Mouse (Mus musculus) forebrain, embryonic 13.5 days (tissue): ENCODE results near the gene Epha1. TPM values are rescaled to one million over a fixed set of nuclear protein-coding genes. Genes with fewer than 3 reads are reported as not detected.

ENCODE experiments used
- ATAC-seq: fragments of 200-750 bp; cut with Nextera tagmentation; 2 replicates; pipeline ENCODE4 v1.8.0; 2017
- H3K27ac ChIP-seq: fragments of 300-500 bp; sonication (generic); 2 replicates; pipeline ENCODE4 v1.5.1; 2015; ENCODE audit warnings: inconsistent platforms, mild to moderate bottlenecking, moderate library complexity
- H3K27me3 ChIP-seq: fragments of 300-500 bp; sonication (generic); 2 replicates; pipeline ENCODE4 v1.6.1; 2015; ENCODE audit warnings: mild to moderate bottlenecking, inconsistent platforms
- H3K36me3 ChIP-seq: fragments of 300-500 bp; sonication (generic); 2 replicates; pipeline ENCODE4 v1.6.1; 2015; ENCODE audit warnings: mild to moderate bottlenecking, inconsistent platforms; ENCODE audit not compliant: poor library complexity, severe bottlenecking
- H3K4me1 ChIP-seq: fragments of 300-500 bp; sonication (generic); 2 replicates; pipeline ENCODE4 v1.6.1; 2015; ENCODE audit warnings: inconsistent platforms
- H3K4me2 ChIP-seq: fragments of 300-500 bp; sonication (generic); 2 replicates; pipeline ENCODE4 v1.6.1; 2015; ENCODE audit warnings: inconsistent platforms, mild to moderate bottlenecking, moderate library complexity
- H3K4me3 ChIP-seq: fragments of 300-500 bp; sonication (generic); 2 replicates; pipeline ENCODE4 v1.5.1; 2015; ENCODE audit warnings: mild to moderate bottlenecking, inconsistent platforms
- H3K9ac ChIP-seq: fragments of 300-500 bp; sonication (generic); 2 replicates; pipeline ENCODE4 v1.6.1; 2015; ENCODE audit warnings: mild to moderate bottlenecking, inconsistent platforms
- H3K9me3 ChIP-seq: fragments of 300-500 bp; sonication (generic); replicated peaks from 2 replicates; pipeline ENCODE4 v1.6.1; 2016; ENCODE audit warnings: inconsistent platforms
- WGBS: fragments of 180-500 bp; shearing (Covaris S2); methylation state at CpG from one replicate; pipeline ENCODE4 v1.1.7; 2015; 5-methylcytosine and 5-hydroxymethylcytosine counted together
- polyA plus RNA-seq: library from polyadenylated mRNA; unstranded; fragments of >200 nt; fragmentation: Nextera tagmentation; extraction: Ambion mirVana; gene quantifications from 2 replicates; pipeline ENCODE4 v1.2.1, GENCODE M21; 2015

The Epha1 gene
- polyA plus RNA-seq, 1 experiment from 2014 or later, result 0.28 TPM

DNA sequence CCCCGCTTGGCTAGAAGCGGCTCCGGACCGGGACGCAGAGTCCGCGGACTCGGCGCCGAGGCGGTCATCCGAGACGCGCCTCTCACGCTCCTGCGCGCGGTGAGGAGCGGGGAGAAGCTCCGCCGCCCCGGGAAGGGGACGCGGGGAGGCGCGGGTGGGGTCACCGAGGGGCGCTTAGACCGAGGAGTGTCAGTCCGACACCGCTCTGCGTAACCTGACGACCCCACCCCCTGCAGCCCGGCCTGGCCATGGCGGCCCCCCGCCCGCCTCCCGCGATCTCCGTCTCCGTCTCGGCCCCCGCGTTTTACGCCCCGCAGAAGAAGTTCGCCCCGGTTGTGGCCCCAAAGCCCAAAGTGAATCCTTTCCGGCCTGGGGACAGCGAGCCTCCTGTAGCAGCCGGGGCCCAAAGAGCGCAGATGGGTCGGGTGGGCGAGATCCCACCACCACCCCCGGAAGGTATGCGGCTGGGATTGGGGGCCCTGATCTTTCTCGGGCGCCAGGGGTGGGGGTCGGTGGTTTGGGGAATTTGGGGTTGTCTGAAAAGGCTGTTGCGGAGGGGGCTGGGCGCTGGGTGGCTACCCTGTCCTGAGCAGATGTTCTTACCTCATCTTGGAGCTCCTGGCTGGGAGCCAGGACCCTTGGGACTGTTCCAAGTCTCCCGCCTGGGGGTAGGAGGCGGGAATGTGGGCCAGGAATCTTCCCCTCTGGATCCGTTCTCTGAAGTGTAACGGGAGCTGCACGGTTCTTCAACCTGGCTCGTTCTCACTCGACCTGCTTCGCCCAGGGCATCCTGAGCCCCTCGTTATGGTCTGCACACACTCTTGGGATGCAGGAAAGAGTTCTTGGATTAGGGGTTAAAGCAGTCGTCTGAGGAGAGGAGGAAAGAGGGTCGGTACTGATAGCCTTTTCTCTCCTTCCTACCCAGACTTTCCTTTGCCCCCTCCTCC, 22.8 kb downstream of the Epha1 start:
- whole genome bisulfite sequencing, result under 1% methylated on average over 57 of the region's 72 CpGs
- peak; percentile 39 for ATAC-seq
- H3K4me2 ChIP-seq, result peak overlapping the region; percentile 90
- H3K9ac ChIP-seq, result peak overlapping the region; percentile 78
- H3K9me3 ChIP-seq, result no peaks in the 10 kb centered on the region
- H3K27ac ChIP-seq, result peak overlapping the region; percentile 84
- peaks cover 26% of the 10 kb centered on the region; the same call in 1 of the 2 replicates for H3K36me3 ChIP-seq
- H3K27me3 ChIP-seq, result no peaks in the 10 kb centered on the region
- H3K4me1 ChIP-seq, result peaks cover 46% of the 10 kb centered on the region
- H3K4me3 ChIP-seq, result peak overlapping the region; percentile 77

DNA sequence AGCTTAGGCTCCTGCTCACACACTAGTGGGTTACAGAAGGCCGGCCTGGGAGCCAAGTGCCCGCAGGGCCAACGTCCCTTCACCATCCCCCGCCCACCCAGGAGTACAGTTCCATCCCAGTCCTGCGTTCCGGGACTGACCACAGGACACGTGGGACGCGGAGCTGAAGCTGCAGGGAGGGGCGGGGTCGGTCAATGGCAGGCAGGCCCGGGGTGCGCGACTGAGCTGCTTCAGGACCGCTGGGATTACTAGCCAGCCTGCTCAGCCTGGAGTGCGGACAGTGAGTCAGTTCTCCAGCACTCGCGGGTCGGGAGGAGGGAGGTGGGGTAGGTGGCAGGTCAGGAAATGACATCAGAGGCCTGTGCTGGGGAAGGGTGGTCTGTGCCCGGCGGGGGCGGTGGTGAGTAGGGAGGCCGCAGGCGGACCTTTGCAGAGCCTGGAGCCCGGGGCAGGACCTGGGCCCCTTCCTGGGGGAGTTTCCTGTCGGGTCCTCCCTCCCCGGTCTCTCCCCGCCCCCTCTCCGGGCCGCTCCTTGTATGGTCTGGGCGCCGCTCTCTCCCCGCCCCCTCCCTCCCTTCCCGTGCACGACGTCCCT, 23.5 kb downstream of the Epha1 start, which contains the start of gene Zyx:
Gene Zyx (plus strand): TSS at position 205 of the 595 bp plus-strand sequence.
- WGBS, result 0% methylated on average over 25 of the region's 36 CpGs
- H3K27me3 ChIP-seq, result no peaks in the 10 kb centered on the region

GRCm38 (mm10) chr6:42349006-42349425, 24.1 kb downstream of the Epha1 start:
- WGBS, result 0% methylated on average over 11 of the region's 11 CpGs
- Histone ChIP-seq H3K36me3 (peaks cover 22% of the 10 kb centered on the region; the same call in 1 of the 2 replicates), H3K4me3 (peak overlapping the region; percentile 77), H3K27ac (peak overlapping the region; percentile 84), H3K9me3 (no peaks in the 10 kb centered on the region), H3K27me3 (no peaks in the 10 kb centered on the region), H3K4me1 (peaks cover 35% of the 10 kb centered on the region), H3K9ac (peak overlapping the region; percentile 78), H3K4me2 (peak overlapping the region; percentile 90)
- ATAC-seq, result peak; percentile 57

More for the DNA sequence above, 23.5 kb downstream of the Epha1 start, which contains the start of gene Zyx:
- peak; percentile 91 for ATAC-seq
- H3K4me1 ChIP-seq, result peaks cover 40% of the 10 kb centered on the region
- peak within 1 kb of the TSS; percentile 78 for H3K9ac ChIP-seq
- peak within 1 kb of the TSS; percentile 90 for H3K4me2 ChIP-seq
- no peaks in the 10 kb centered on the region for H3K9me3 ChIP-seq
- H3K27ac ChIP-seq, result peak within 1 kb of the TSS; percentile 84
- H3K4me3 ChIP-seq, result peak within 1 kb of the TSS; percentile 77
- peaks cover 22% of the 10 kb centered on the region; the same call in 1 of the 2 replicates for H3K36me3 ChIP-seq

DNA sequence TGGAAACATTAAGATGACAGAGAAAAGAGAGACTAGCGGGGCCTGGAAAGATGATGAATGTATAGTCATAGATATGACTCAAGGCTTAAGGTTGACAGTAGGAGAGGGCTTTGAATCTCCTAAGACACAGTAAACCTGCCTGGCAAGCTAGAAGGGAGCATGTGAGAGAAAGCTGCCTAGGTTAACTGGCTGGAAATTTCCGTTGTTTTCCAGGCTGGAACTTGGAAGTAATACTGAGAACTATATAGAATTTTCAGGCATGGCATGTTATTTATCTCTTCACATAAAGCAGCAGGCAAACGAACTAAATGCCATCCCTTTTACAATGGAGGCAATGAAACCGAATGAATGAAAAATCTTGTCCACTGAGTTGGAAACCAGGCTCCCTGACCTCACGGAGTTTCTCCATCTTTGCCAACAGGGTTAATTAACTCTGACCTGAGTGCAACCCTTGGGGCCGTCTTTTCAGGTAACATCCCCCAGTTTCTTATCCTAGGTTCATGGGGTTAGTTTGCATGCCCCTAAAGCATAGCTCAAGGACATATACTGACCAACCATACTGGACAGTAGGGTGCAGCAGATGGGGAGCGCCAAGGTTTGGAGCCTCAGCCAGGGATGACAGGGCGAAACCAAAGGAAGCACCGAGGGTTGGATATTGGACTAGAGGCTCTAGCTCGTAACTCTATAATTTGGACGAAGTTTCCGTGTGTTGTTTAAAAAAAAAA, 24.6 kb downstream of the Epha1 start:
- H3K4me3 ChIP-seq, result peak overlapping the region; percentile 77; the same call in 1 of the 2 replicates
- H3K27ac ChIP-seq, result no peak overlapping the region
- no peaks in the 10 kb centered on the region for H3K27me3 ChIP-seq
- WGBS, result 28% methylated on average over 12 of the region's 12 CpGs
- H3K4me2 ChIP-seq, result peak overlapping the region; percentile 90
- no peaks in the 10 kb centered on the region for H3K9me3 ChIP-seq
- no peak overlapping the region for H3K9ac ChIP-seq
- peaks cover 29% of the 10 kb centered on the region for H3K4me1 ChIP-seq
- ATAC-seq, result no peak
- peaks cover 20% of the 10 kb centered on the region; the same call in 1 of the 2 replicates for H3K36me3 ChIP-seq

- Histone ChIP-seq H3K27ac (no peak overlapping the region), H3K27me3 (no peaks in the 10 kb centered on the region), H3K4me3 (no peak overlapping the region), H3K36me3 (no peaks in the 10 kb centered on the region), H3K4me2 (no peak overlapping the region), H3K9ac (no peak overlapping the region), H3K4me1 (peaks cover 4% of the 10 kb centered on the region; the same call in 1 of the 2 replicates), H3K9me3 (no peaks in the 10 kb centered on the region)
- 86% methylated on average over 1 of the region's 1 CpGs for WGBS
- no peak for ATAC-seq
Measured at GRCm38 (mm10) chr6:42344255-42344654, 28.8 kb downstream of the Epha1 start.

GRCm38 (mm10) chr6:42343361-42344120, 29.5 kb downstream of the Epha1 start:
- Histone ChIP-seq H3K4me2 (no peak overlapping the region), H3K4me3 (no peak overlapping the region), H3K9me3 (no peaks in the 10 kb centered on the region), H3K4me1 (no peaks in the 10 kb centered on the region), H3K36me3 (no peaks in the 10 kb centered on the region), H3K27ac (no peak overlapping the region), H3K27me3 (no peaks in the 10 kb centered on the region), H3K9ac (no peak overlapping the region)
- 82% methylated on average over 9 of the region's 9 CpGs for WGBS
- no peak for ATAC-seq

- H3K36me3 ChIP-seq, result no peaks in the 10 kb centered on the region
- H3K4me3 ChIP-seq, result no peak overlapping the region
- H3K4me2 ChIP-seq, result no peak overlapping the region
- H3K27me3 ChIP-seq, result no peaks in the 10 kb centered on the region
- H3K27ac ChIP-seq, result no peak overlapping the region
- no peak overlapping the region for H3K9ac ChIP-seq
- ATAC-seq, result no peak
- WGBS, result 71% methylated on average over 1 of the region's 1 CpGs
- no peaks in the 10 kb centered on the region for H3K9me3 ChIP-seq
- no peaks in the 10 kb centered on the region for H3K4me1 ChIP-seq
Measured at GRCm38 (mm10) chr6:42342171-42342570, 30.9 kb downstream of the Epha1 start.

- ATAC-seq, result no peak
- Histone ChIP-seq H3K9ac (no peak overlapping the region), H3K4me2 (no peak overlapping the region), H3K4me3 (no peak overlapping the region), H3K36me3 (no peaks in the 10 kb centered on the region), H3K27me3 (no peaks in the 10 kb centered on the region), H3K4me1 (no peaks in the 10 kb centered on the region), H3K9me3 (no peaks in the 10 kb centered on the region), H3K27ac (no peak overlapping the region)
- 82% methylated on average over 5 of the region's 5 CpGs for WGBS
Measured at GRCm38 (mm10) chr6:42339981-42340380, 33.1 kb downstream of the Epha1 start.

- Histone ChIP-seq H3K36me3 (no peaks in the 10 kb centered on the region), H3K9me3 (no peaks in the 10 kb centered on the region), H3K4me3 (no peak overlapping the region), H3K27ac (no peak overlapping the region), H3K9ac (no peak overlapping the region), H3K27me3 (no peaks in the 10 kb centered on the region), H3K4me2 (no peak overlapping the region), H3K4me1 (no peaks in the 10 kb centered on the region)
- WGBS, result 85% methylated on average over 2 of the region's 2 CpGs
- no peak for ATAC-seq
Measured at GRCm38 (mm10) chr6:42339189-42339588, 33.9 kb downstream of the Epha1 start.

- Histone ChIP-seq H3K9me3 (no peaks in the 10 kb centered on the region), H3K27ac (no peak overlapping the region), H3K36me3 (no peaks in the 10 kb centered on the region), H3K4me2 (no peak overlapping the region), H3K27me3 (no peaks in the 10 kb centered on the region), H3K9ac (no peak overlapping the region), H3K4me1 (no peaks in the 10 kb centered on the region), H3K4me3 (no peak overlapping the region)
- WGBS, result 94% methylated on average over 3 of the region's 3 CpGs
- no peak for ATAC-seq
Measured at GRCm38 (mm10) chr6:42330946-42331345, 42.1 kb downstream of the Epha1 start.

- Histone ChIP-seq H3K4me2 (no peak overlapping the region), H3K9ac (no peak overlapping the region), H3K9me3 (no peaks in the 10 kb centered on the region), H3K4me3 (no peak overlapping the region), H3K27ac (no peak overlapping the region), H3K36me3 (no peaks in the 10 kb centered on the region), H3K4me1 (no peaks in the 10 kb centered on the region), H3K27me3 (no peaks in the 10 kb centered on the region)
- 80% methylated on average over 3 of the region's 3 CpGs for WGBS
- ATAC-seq, result no peak
Measured at GRCm38 (mm10) chr6:42330216-42330615, 42.9 kb downstream of the Epha1 start.
